ENCODE assay signal across 10 mouse cellular contexts in the genomic region with DNA sequence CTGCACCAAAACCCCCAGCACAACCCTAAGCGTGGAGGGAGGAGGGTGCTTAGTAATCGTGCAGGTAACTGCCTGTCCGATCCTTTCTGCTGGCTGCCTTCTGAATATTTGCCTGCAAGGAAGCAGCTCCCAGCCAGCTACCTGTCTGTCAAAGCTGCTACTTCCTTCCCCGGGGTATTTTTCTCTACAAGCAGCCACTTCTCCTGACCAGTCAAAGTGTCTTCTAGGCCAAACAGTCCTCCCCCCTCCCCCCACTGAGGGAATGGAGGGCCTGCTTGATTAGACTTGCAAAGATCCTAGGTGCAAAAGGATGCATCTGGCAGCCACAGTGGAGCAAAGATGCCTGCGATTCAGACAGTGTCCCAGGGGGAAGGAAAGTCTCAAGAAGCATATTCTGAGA. TPM values are rescaled to one million over a fixed set of nuclear protein-coding genes. Genes with fewer than 3 reads are reported as not detected.
DNase-seq lines count a peak whose midpoint lies in the region; ATAC-seq and TF ChIP-seq lines count a peak whose summit lies in the region.
"Had no signal": no experiment of that assay in that cellular context is flagged by ENCODE, and none has a peak within 500 bp of the region (broad histone marks: within the 10 kb centered on the region; RNA-seq: fewer than 3 reads in every experiment).

No protein-coding gene starts in this region.

- H3K4me2 ChIP-seq in forebrain, embryonic 12.5 days, result peak overlapping the region; percentile 27
- peak overlapping the region; percentile 44 for H3K4me2 ChIP-seq in limb, embryonic 14.5 days (replicated peaks; ENCODE audit: low read depth, low read length, severe bottlenecking)
- H3K4me2 ChIP-seq: liver, embryonic 11.5 days had no signal

- 34% methylated on average over 5 of the region's 5 CpGs for WGBS in forebrain, embryonic 12.5 days
- 26% methylated on average over 5 of the region's 5 CpGs for WGBS in limb, embryonic 14.5 days
- 31% methylated on average over 5 of the region's 5 CpGs for WGBS in thymus, adult 2 months

- TF ChIP-seq CTCF in thymus, adult 2 months (IDR thresholded peaks at IDR 0.05; ENCODE audit: borderline replicate concordance, control insufficient read depth, extremely low read depth, insufficient read depth, low read length, poor library complexity), result no peak

- H3K4me1 ChIP-seq in forebrain, embryonic 12.5 days, result peaks cover 85% of the 10 kb centered on the region
- H3K4me1 ChIP-seq in limb, embryonic 14.5 days (ENCODE audit: control insufficient read depth, insufficient read depth, low read length), result peaks cover 81% of the 10 kb centered on the region
- peaks cover 9% of the 10 kb centered on the region; the same call in 1 of the 2 replicates for H3K4me1 ChIP-seq in thymus, adult 2 months (replicated peaks; ENCODE audit: control insufficient read depth, insufficient read depth, low read length)

- peak overlapping the region; percentile 77 for H3K27ac ChIP-seq in forebrain, embryonic 12.5 days
- no peak overlapping the region for H3K27ac ChIP-seq in limb, embryonic 14.5 days (replicated peaks; ENCODE audit: low read depth, low read length)
- no peak overlapping the region for H3K27ac ChIP-seq in thymus, adult 2 months (ENCODE audit: control insufficient read depth, insufficient read depth, low read length)

- H3K4me3 ChIP-seq in forebrain, embryonic 12.5 days (replicated peaks), result no peak overlapping the region
- no peak overlapping the region for H3K4me3 ChIP-seq in limb, embryonic 14.5 days (replicated peaks; ENCODE audit: low read length)
- no peak overlapping the region for H3K4me3 ChIP-seq in thymus, adult 2 months (ENCODE audit: control insufficient read depth, insufficient read depth, low read length)

- no peaks in the 10 kb centered on the region for H3K27me3 ChIP-seq in forebrain, embryonic 12.5 days
- H3K27me3 ChIP-seq in limb, embryonic 14.5 days (ENCODE audit: control insufficient read depth, insufficient read depth, low read length), result no peaks in the 10 kb centered on the region
- H3K27me3 ChIP-seq in thymus, adult 2 months (ENCODE audit: control insufficient read depth, insufficient read depth, low read length), result no peaks in the 10 kb centered on the region

- peak overlapping the region; percentile 36; the same call in 1 of the 2 replicates for H3K9ac ChIP-seq in forebrain, embryonic 12.5 days
- 0 out of 2 replicates have a peak overlapping the region, but pooled peaks have one; percentile 14 for H3K9ac ChIP-seq in limb, embryonic 14.5 days (ENCODE audit: low read depth, low read length, severe bottlenecking)

- H3K36me3 ChIP-seq in forebrain, embryonic 12.5 days (replicated peaks), result peaks cover 22% of the 10 kb centered on the region
- peaks cover 56% of the 10 kb centered on the region for H3K36me3 ChIP-seq in limb, embryonic 14.5 days (ENCODE audit: control insufficient read depth, insufficient read depth, low read length)
- H3K36me3 ChIP-seq in thymus, adult 2 months (ENCODE audit: control insufficient read depth, insufficient read depth, low read length), result no peaks in the 10 kb centered on the region

- no peaks in the 10 kb centered on the region for H3K9me3 ChIP-seq in forebrain, embryonic 12.5 days
- H3K9me3 ChIP-seq in limb, embryonic 14.5 days (ENCODE audit: control insufficient read depth, low read length), result no peaks in the 10 kb centered on the region

- peak; percentile 39 for ATAC-seq in frontal cortex, adult (ENCODE audit: low TSS enrichment)
- ATAC-seq in forebrain, embryonic 12.5 days (ENCODE audit: low FRiP score), result no peak
- ATAC-seq in limb, embryonic 14.5 days (ENCODE audit: low FRiP score, low read depth), result no peak

- no peak for TF ChIP-seq POLR2A in limb, embryonic 14.5 days (IDR thresholded peaks at IDR 0.05; ENCODE audit: borderline replicate concordance, extremely low read depth, insufficient read depth, insufficient read length)
- TF ChIP-seq POLR2A in thymus, adult 2 months (IDR thresholded peaks at IDR 0.05; ENCODE audit: control insufficient read depth, extremely low read depth, insufficient read depth, low read length, poor library complexity), result no peak

- no peak for DNase-seq in frontal cortex, adult 2 months (ENCODE audit: extremely low spot score in 1 of 2, low spot score in 1 of 2)
- DNase-seq in brain, adult 2 months (ENCODE audit: low read depth, low spot score), result peak; percentile 63
- no peak for DNase-seq in limb, embryonic 14.5 days (ENCODE audit: low spot score)
- no peak for DNase-seq in B cell, adult 2 months
- DNase-seq in liver, result no peak
- DNase-seq in thymus, adult 2 months, result no peak
- DNase-seq: kidney, adult 11 months had no signal

RNA-seq across cellular contexts. Expression of a gene that starts 7.9 kb away (rescaled TPM):
- polyA plus RNA-seq in frontal cortex, adult 2 months (2012; rRNA removed), result 7.9 and 8.5 TPM in 2 replicates
- 28.3 and 31.0 TPM in 2 replicates for polyA plus RNA-seq in forebrain, embryonic 12.5 days (2016; fragmentation: Nextera tagmentation; extraction: Ambion mirVana)
- 91.4 and 121 TPM in 2 replicates for polyA plus RNA-seq in limb, embryonic 14.5 days (2012; rRNA removed)
- polyA plus RNA-seq in limb, embryonic 14.5 days (2014; fragmentation: Nextera tagmentation; extraction: Ambion mirVana), result 59.8 and 72.3 TPM in 2 replicates
- polyA plus RNA-seq in thymus, adult 2 months (2012; rRNA removed), result 13.1 and 14.6 TPM in 2 replicates
